Mouse (Mus musculus) limb, embryonic 13.5 days (tissue): ENCODE results near the gene H2-Aa. TPM values are rescaled to one million over a fixed set of nuclear protein-coding genes. Genes with fewer than 3 reads are reported as not detected.

Experiments used
- ATAC-seq: fragments of 200-750 bp; cut with Nextera tagmentation; 2 replicates; pipeline ENCODE4 v1.8.0; 2017; ENCODE audit warnings: low read depth, moderate number of reproducible peaks, moderate TSS enrichment; ENCODE audit not compliant: low FRiP score
- H3K27ac ChIP-seq: fragments of 300-500 bp; sonication (generic); 2 replicates; pipeline ENCODE4 v1.5.1; 2015; ENCODE audit warnings: inconsistent platforms, mild to moderate bottlenecking, moderate library complexity
- H3K27me3 ChIP-seq: fragments of 300-500 bp; sonication (generic); 2 replicates; pipeline ENCODE4 v1.6.1; 2015; ENCODE audit warnings: mild to moderate bottlenecking, inconsistent platforms
- H3K36me3 ChIP-seq: fragments of 300-500 bp; sonication (generic); 2 replicates; pipeline ENCODE4 v1.6.1; 2015; ENCODE audit warnings: inconsistent platforms, mild to moderate bottlenecking, moderate library complexity
- H3K4me1 ChIP-seq: fragments of 300-500 bp; sonication (generic); 2 replicates; pipeline ENCODE4 v1.6.1; 2015; ENCODE audit warnings: inconsistent platforms
- H3K4me2 ChIP-seq: fragments of 300-500 bp; sonication (generic); replicated peaks from 2 replicates; pipeline ENCODE4 v1.6.1; 2015; ENCODE audit warnings: inconsistent platforms, mild to moderate bottlenecking, moderate library complexity
- H3K4me3 ChIP-seq: fragments of 300-500 bp; sonication (generic); 2 replicates; pipeline ENCODE4 v1.5.1; 2015; ENCODE audit warnings: moderate library complexity, mild to moderate bottlenecking, inconsistent platforms
- H3K9ac ChIP-seq: fragments of 300-500 bp; sonication (generic); 2 replicates; pipeline ENCODE4 v1.6.1; 2015; ENCODE audit warnings: mild to moderate bottlenecking, inconsistent platforms
- H3K9me3 ChIP-seq: fragments of 300-500 bp; sonication (generic); 2 replicates; pipeline ENCODE4 v1.6.1; 2016; ENCODE audit warnings: inconsistent platforms
- WGBS: fragments of 180-500 bp; shearing (Covaris S2); methylation state at CpG from one replicate; pipeline ENCODE4 v1.1.7; 2015; 5-methylcytosine and 5-hydroxymethylcytosine counted together
- polyA plus RNA-seq: library from polyadenylated mRNA; unstranded; fragments of >200 nt; fragmentation: Nextera tagmentation; extraction: Ambion mirVana; gene quantifications from 2 replicates; pipeline ENCODE4 v1.2.1, GENCODE M21; 2015

The H2-Aa gene
- polyA plus RNA-seq, 1 experiment from 2014 or later, result 2.6 TPM

DNA sequence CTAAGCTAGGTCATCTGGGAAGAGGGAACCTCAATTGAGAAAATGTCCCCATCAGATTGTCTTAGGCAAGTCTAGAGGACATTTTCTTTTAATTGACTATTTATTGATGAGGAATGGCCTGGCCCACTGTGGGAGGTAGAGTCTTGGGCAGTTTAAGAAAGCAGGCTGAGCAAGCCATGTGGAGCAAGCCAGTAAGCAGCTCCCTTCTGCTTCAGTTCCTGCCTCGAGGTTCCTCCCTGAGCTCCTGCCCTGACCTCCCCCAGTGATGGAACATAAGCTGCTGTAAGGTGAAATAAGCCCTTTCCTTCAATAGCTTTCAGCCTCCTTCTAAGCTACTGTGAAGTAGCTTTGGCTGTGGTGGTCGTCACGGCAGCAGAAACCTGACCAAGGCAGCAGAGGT is 49.9 kb downstream of the H2-Aa start:
- ATAC-seq, result no peak
- WGBS, result 85% methylated on average over 3 of the region's 3 CpGs

GRCm38 (mm10) chr17:34236691-34237090 is 50.9 kb downstream of the H2-Aa start:
- Histone ChIP-seq H3K36me3 (no peaks in the 10 kb centered on the region), H3K9ac (no peak overlapping the region), H3K27me3 (no peaks in the 10 kb centered on the region), H3K4me1 (no peaks in the 10 kb centered on the region), H3K4me2 (no peak overlapping the region), H3K9me3 (peaks cover 3% of the 10 kb centered on the region; the same call in 1 of the 2 replicates), H3K27ac (no peak overlapping the region), H3K4me3 (no peak overlapping the region)
- ATAC-seq, result no peak
- 82% methylated on average over 5 of the region's 5 CpGs for WGBS

More for the DNA sequence above, 49.9 kb downstream of the H2-Aa start:
- Histone ChIP-seq H3K9me3 (peaks cover 9% of the 10 kb centered on the region; the same call in 1 of the 2 replicates), H3K4me3 (no peak overlapping the region), H3K9ac (no peak overlapping the region), H3K36me3 (no peaks in the 10 kb centered on the region), H3K4me1 (no peaks in the 10 kb centered on the region), H3K27me3 (no peaks in the 10 kb centered on the region), H3K4me2 (no peak overlapping the region), H3K27ac (no peak overlapping the region)

DNA sequence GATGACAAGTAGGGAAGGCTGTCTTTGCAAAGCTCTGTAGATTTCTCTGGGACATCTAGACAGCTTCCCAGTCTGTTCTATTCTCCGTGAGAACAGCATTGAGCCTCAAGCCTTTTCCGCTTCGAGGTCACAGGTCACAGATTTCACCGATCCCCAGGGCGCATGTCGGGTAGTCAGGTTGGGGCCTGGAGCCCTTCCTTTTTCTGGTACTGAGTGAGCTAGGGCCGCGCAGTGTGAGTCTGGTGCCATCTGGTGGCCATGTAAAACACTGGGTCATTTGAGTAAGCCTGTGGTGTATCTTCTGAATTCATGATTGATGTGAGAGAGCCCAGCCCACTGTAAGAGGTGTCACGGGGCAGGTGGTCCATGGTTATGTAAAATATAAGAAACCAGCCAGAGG is 52.7 kb downstream of the H2-Aa start:
- no peak overlapping the region for H3K4me3 ChIP-seq
- no peak overlapping the region for H3K27ac ChIP-seq
- no peak for ATAC-seq
- H3K36me3 ChIP-seq, result no peaks in the 10 kb centered on the region
- no peak overlapping the region for H3K4me2 ChIP-seq
- H3K27me3 ChIP-seq, result no peaks in the 10 kb centered on the region
- no peaks in the 10 kb centered on the region for H3K9me3 ChIP-seq
- no peaks in the 10 kb centered on the region for H3K4me1 ChIP-seq
- 45% methylated on average over 9 of the region's 9 CpGs for WGBS
- no peak overlapping the region for H3K9ac ChIP-seq

Other genes starting within 250 kb of the H2-Aa start
- 46.3 and 56.6 TPM in 2 replicates for gene Col11a2, start 248.4 kb downstream of the H2-Aa start, polyA plus RNA-seq
- 0.55 and 0.65 TPM in 2 replicates for gene H2-Oa, start 195.5 kb downstream of the H2-Aa start, polyA plus RNA-seq
- 14.2 and 15.6 TPM in 2 replicates for gene H2-DMa, start 168.3 kb downstream of the H2-Aa start, polyA plus RNA-seq
- 132 and 133 TPM in 2 replicates for gene Brd2, start 165.2 kb downstream of the H2-Aa start, polyA plus RNA-seq
- gene H2-DMb2, start 144.5 kb downstream of the H2-Aa start, polyA plus RNA-seq, result 0.15 and 0.38 TPM in 2 replicates
- 1.5 and 1.7 TPM in 2 replicates for gene H2-DMb1, start 134.8 kb downstream of the H2-Aa start, polyA plus RNA-seq
- gene Tap1, start 100.3 kb downstream of the H2-Aa start, polyA plus RNA-seq, result 8.0 and 8.4 TPM in 2 replicates
- gene Psmb9, start 100.1 kb downstream of the H2-Aa start, polyA plus RNA-seq, result 2.7 and 3.6 TPM in 2 replicates
- 5.5 and 5.6 TPM in 2 replicates for gene Psmb8, start 90.1 kb downstream of the H2-Aa start, polyA plus RNA-seq
- 2.0 and 3.1 TPM in 2 replicates for gene Tap2, start 84.3 kb downstream of the H2-Aa start, polyA plus RNA-seq
- gene H2-Ob, start 48.9 kb downstream of the H2-Aa start, polyA plus RNA-seq, result not detected in 2 replicates
- 2.9 and 4.2 TPM in 2 replicates for gene H2-Ab1, start 30.1 kb downstream of the H2-Aa start, polyA plus RNA-seq
- gene H2-Eb1, start 18.0 kb upstream of the H2-Aa start, polyA plus RNA-seq, result 2.6 and 2.9 TPM in 2 replicates
- not detected in 2 replicates for gene H2-Eb2, start 37.8 kb upstream of the H2-Aa start, polyA plus RNA-seq
- gene Btnl2, start 67.0 kb upstream of the H2-Aa start, polyA plus RNA-seq, result 0.05 and 0.09 TPM in 2 replicates
- gene Btnl1, start 89.3 kb upstream of the H2-Aa start, polyA plus RNA-seq, result not detected in 2 replicates
- 0.47 and 0.69 TPM in 2 replicates for gene BC051142, start 111.0 kb upstream of the H2-Aa start, polyA plus RNA-seq
- gene Btnl4, start 189.5 kb upstream of the H2-Aa start, polyA plus RNA-seq, result not detected in 2 replicates
- not detected in 2 replicates for gene Btnl6, start 229.5 kb upstream of the H2-Aa start, polyA plus RNA-seq